Mouse (Mus musculus): ENCODE results near the gene Ints3. TPM values are rescaled to one million over a fixed set of nuclear protein-coding genes. Genes with fewer than 3 reads are reported as not detected.
"Not testable (repeated sequence)": the region's sequence is repeated elsewhere in the genome, so short reads cannot be mapped to it uniquely, and the experiment has no call there.

The Ints3 gene
- polyA plus RNA-seq, 1 experiment from 2014 or later, result 34.2 TPM

GRCm38 (mm10) chr3:90369041-90369440 lies 64.4 kb downstream of the Ints3 start:
- no peak overlapping the region for H3K9ac ChIP-seq (ENCODE audit: low read depth, low read length)
- no peak overlapping the region for H3K4me2 ChIP-seq (replicated peaks; ENCODE audit: low read depth, low read length)
- H3K36me3 ChIP-seq (ENCODE audit: control insufficient read depth, insufficient read depth, low read length), result no peaks in the 10 kb centered on the region
- DNase-seq (ENCODE audit: low spot score) (no peak), ATAC-seq (ENCODE audit: low FRiP score) (no peak)
- H3K4me3 ChIP-seq (ENCODE audit: low read depth, low read length), result no peak overlapping the region
- H3K27me3 ChIP-seq (ENCODE audit: control insufficient read depth, insufficient read depth, low read length), result no peaks in the 10 kb centered on the region
- WGBS, result 71% methylated on average over 2 of the region's 2 CpGs
- no peaks in the 10 kb centered on the region for H3K9me3 ChIP-seq (ENCODE audit: control insufficient read depth, low read length)
- H3K4me1 ChIP-seq (replicated peaks; ENCODE audit: control insufficient read depth, insufficient read depth, low read length), result no peaks in the 10 kb centered on the region
- H3K27ac ChIP-seq (ENCODE audit: low read depth, low read length), result no peak overlapping the region

GRCm38 (mm10) chr3:90367001-90367632 lies 66.3 kb downstream of the Ints3 start:
- no peak overlapping the region for H3K27ac ChIP-seq (ENCODE audit: low read depth, low read length)
- no peaks in the 10 kb centered on the region for H3K27me3 ChIP-seq (ENCODE audit: control insufficient read depth, insufficient read depth, low read length)
- H3K4me1 ChIP-seq (replicated peaks; ENCODE audit: control insufficient read depth, insufficient read depth, low read length), result no peaks in the 10 kb centered on the region
- whole genome bisulfite sequencing, result 96% methylated on average over 5 of the region's 5 CpGs
- H3K9ac ChIP-seq (ENCODE audit: low read depth, low read length), result no peak overlapping the region
- ATAC-seq (ENCODE audit: low FRiP score), result no peak
- no peak overlapping the region for H3K4me3 ChIP-seq (ENCODE audit: low read depth, low read length)
- H3K36me3 ChIP-seq (ENCODE audit: control insufficient read depth, insufficient read depth, low read length), result no peaks in the 10 kb centered on the region
- H3K4me2 ChIP-seq (replicated peaks; ENCODE audit: low read depth, low read length), result no peak overlapping the region
- H3K9me3 ChIP-seq (ENCODE audit: control insufficient read depth, low read length), result no peaks in the 10 kb centered on the region
- no peak for DNase-seq (ENCODE audit: low spot score)

- 0 out of 2 replicates have a peak, but pooled peaks cover 3% of the 10 kb centered on the region for H3K36me3 ChIP-seq (ENCODE audit: control insufficient read depth, insufficient read depth, low read length)
These were observed 71.1 kb downstream of the Ints3 start for GRCm38 (mm10) chr3:90362346-90362745.

GRCm38 (mm10) chr3:90361476-90361875 lies 71.9 kb downstream of the Ints3 start:
- H3K4me1 ChIP-seq (replicated peaks; ENCODE audit: control insufficient read depth, insufficient read depth, low read length), result no peaks in the 10 kb centered on the region
- DNase-seq (ENCODE audit: low spot score) (no peak), ATAC-seq (ENCODE audit: low FRiP score) (no peak)
- no peak overlapping the region for H3K27ac ChIP-seq (ENCODE audit: low read depth, low read length)
- H3K4me3 ChIP-seq (ENCODE audit: low read depth, low read length), result no peak overlapping the region
- H3K9me3 ChIP-seq (ENCODE audit: control insufficient read depth, low read length), result no peaks in the 10 kb centered on the region
- H3K36me3 ChIP-seq (ENCODE audit: control insufficient read depth, insufficient read depth, low read length), result 0 out of 2 replicates have a peak, but pooled peaks cover 3% of the 10 kb centered on the region
- H3K27me3 ChIP-seq (ENCODE audit: control insufficient read depth, insufficient read depth, low read length), result no peaks in the 10 kb centered on the region
- no peak overlapping the region for H3K9ac ChIP-seq (ENCODE audit: low read depth, low read length)
- WGBS, result 88% methylated on average over 4 of the region's 4 CpGs
- no peak overlapping the region for H3K4me2 ChIP-seq (replicated peaks; ENCODE audit: low read depth, low read length)

More at GRCm38 (mm10) chr3:90362346-90362745, 71.1 kb downstream of the Ints3 start:
- DNase-seq (ENCODE audit: low spot score) (no peak), ATAC-seq (ENCODE audit: low FRiP score) (no peak)
- no peak overlapping the region for H3K9ac ChIP-seq (ENCODE audit: low read depth, low read length)
- H3K4me3 ChIP-seq (ENCODE audit: low read depth, low read length), result no peak overlapping the region
- H3K27ac ChIP-seq (ENCODE audit: low read depth, low read length), result no peak overlapping the region
- 91% methylated on average over 2 of the region's 2 CpGs for WGBS
- H3K4me1 ChIP-seq (replicated peaks; ENCODE audit: control insufficient read depth, insufficient read depth, low read length), result no peaks in the 10 kb centered on the region
- no peaks in the 10 kb centered on the region for H3K27me3 ChIP-seq (ENCODE audit: control insufficient read depth, insufficient read depth, low read length)
- no peak overlapping the region for H3K4me2 ChIP-seq (replicated peaks; ENCODE audit: low read depth, low read length)
- H3K9me3 ChIP-seq (ENCODE audit: control insufficient read depth, low read length), result no peaks in the 10 kb centered on the region

GRCm38 (mm10) chr3:90359230-90359629 lies 74.2 kb downstream of the Ints3 start:
- no peak for DNase-seq (ENCODE audit: low spot score)

GRCm38 (mm10) chr3:90357959-90358358 lies 75.5 kb downstream of the Ints3 start:
- Histone ChIP-seq H3K4me2 (replicated peaks; ENCODE audit: low read depth, low read length) (no peak overlapping the region), H3K4me3 (ENCODE audit: low read depth, low read length) (no peak overlapping the region), H3K27me3 (ENCODE audit: control insufficient read depth, insufficient read depth, low read length) (no peaks in the 10 kb centered on the region), H3K9me3 (ENCODE audit: control insufficient read depth, low read length) (no peaks in the 10 kb centered on the region), H3K9ac (ENCODE audit: low read depth, low read length) (no peak overlapping the region), H3K27ac (ENCODE audit: low read depth, low read length) (no peak overlapping the region), H3K4me1 (replicated peaks; ENCODE audit: control insufficient read depth, insufficient read depth, low read length) (no peaks in the 10 kb centered on the region), H3K36me3 (ENCODE audit: control insufficient read depth, insufficient read depth, low read length) (peaks cover 11% of the 10 kb centered on the region; the same call in 1 of the 2 replicates)
- 94% methylated on average over 7 of the region's 7 CpGs for WGBS
- no peak for DNase-seq (ENCODE audit: low spot score)
- ATAC-seq (ENCODE audit: low FRiP score), result no peak

More at GRCm38 (mm10) chr3:90359230-90359629, 74.2 kb downstream of the Ints3 start:
- 95% methylated on average over 1 of the region's 1 CpGs for WGBS
- Histone ChIP-seq H3K36me3 (ENCODE audit: control insufficient read depth, insufficient read depth, low read length) (peaks cover 9% of the 10 kb centered on the region; the same call in 1 of the 2 replicates), H3K27me3 (ENCODE audit: control insufficient read depth, insufficient read depth, low read length) (no peaks in the 10 kb centered on the region), H3K4me1 (replicated peaks; ENCODE audit: control insufficient read depth, insufficient read depth, low read length) (no peaks in the 10 kb centered on the region), H3K9me3 (ENCODE audit: control insufficient read depth, low read length) (no peaks in the 10 kb centered on the region), H3K27ac (ENCODE audit: low read depth, low read length) (no peak overlapping the region), H3K4me3 (ENCODE audit: low read depth, low read length) (no peak overlapping the region), H3K9ac (ENCODE audit: low read depth, low read length) (no peak overlapping the region), H3K4me2 (replicated peaks; ENCODE audit: low read depth, low read length) (no peak overlapping the region)
- no peak for ATAC-seq (ENCODE audit: low FRiP score)

- no peak overlapping the region for H3K9ac ChIP-seq (ENCODE audit: low read depth, low read length)
- no peaks in the 10 kb centered on the region for H3K4me1 ChIP-seq (replicated peaks; ENCODE audit: control insufficient read depth, insufficient read depth, low read length)
- H3K36me3 ChIP-seq (ENCODE audit: control insufficient read depth, insufficient read depth, low read length), result peaks cover 14% of the 10 kb centered on the region; the same call in 1 of the 2 replicates
- H3K27me3 ChIP-seq (ENCODE audit: control insufficient read depth, insufficient read depth, low read length), result no peaks in the 10 kb centered on the region
- no peak overlapping the region for H3K4me3 ChIP-seq (ENCODE audit: low read depth, low read length)
- no peak for ATAC-seq (ENCODE audit: low FRiP score)
- DNase-seq (ENCODE audit: low spot score), result no peak
- H3K9me3 ChIP-seq (ENCODE audit: control insufficient read depth, low read length), result no peaks in the 10 kb centered on the region
- WGBS, result 94% methylated on average over 4 of the region's 4 CpGs
- no peak overlapping the region for H3K4me2 ChIP-seq (replicated peaks; ENCODE audit: low read depth, low read length)
- no peak overlapping the region for H3K27ac ChIP-seq (ENCODE audit: low read depth, low read length)
These were observed 85.6 kb downstream of the Ints3 start for GRCm38 (mm10) chr3:90347847-90348246.

GRCm38 (mm10) chr3:90342853-90343252 lies 90.6 kb downstream of the Ints3 start:
- H3K9ac ChIP-seq (ENCODE audit: low read depth, low read length); DNase-seq (ENCODE audit: low spot score); H3K9me3 ChIP-seq (ENCODE audit: control insufficient read depth, low read length); ATAC-seq (ENCODE audit: low FRiP score); H3K4me2 ChIP-seq (replicated peaks; ENCODE audit: low read depth, low read length); H3K27me3 ChIP-seq (ENCODE audit: control insufficient read depth, insufficient read depth, low read length); H3K27ac ChIP-seq (ENCODE audit: low read depth, low read length); H3K4me3 ChIP-seq (ENCODE audit: low read depth, low read length); H3K4me1 ChIP-seq (replicated peaks; ENCODE audit: control insufficient read depth, insufficient read depth, low read length): not testable (repeated sequence)
- 65% methylated on average over 2 of the region's 2 CpGs for WGBS
- H3K36me3 ChIP-seq (ENCODE audit: control insufficient read depth, insufficient read depth, low read length), result peaks cover 12% of the 10 kb centered on the region

All from hindbrain, embryonic 11.5 days (tissue).